Mouse (Mus musculus) heart, postnatal 10 days (tissue): ENCODE results near the gene Nip7. TPM values are rescaled to one million over a fixed set of nuclear protein-coding genes. Genes with fewer than 3 reads are reported as not detected.

ENCODE experiments used
- microRNA-seq, 2 experiments: library from miRNA; unstranded; fragments of <30 nt; microRNA quantifications; one replicate each; pipeline ENCODE4 v1.2.0; 2022
- total RNA-seq, 2 experiments: library from RNA; stranded (reverse); gene quantifications; 2 replicates each; pipeline ENCODE4 v1.2.3; 2021

Gene Nip7
- total RNA-seq, 2 experiments from 2014 or later, result 24.9 to 28.8 TPM

Small RNAs within 50 kb of the gene (microRNA-seq; reads per million reads assigned to microRNA genes)
- 0.35 to 2.6 reads per million in 2 experiments for gene Mir7075

Other genes with a start within 250 kb of the Nip7 start
- gene Has3, start 186.6 kb upstream of the Nip7 start, total RNA-seq, result 1 to 10 TPM; 1.9 to 2.4 TPM
- 10 to 100 TPM; 23.8 to 25.0 TPM for gene Utp4, start 163.2 kb upstream of the Nip7 start, total RNA-seq
- gene Sntb2, start 121.1 kb upstream of the Nip7 start, total RNA-seq, result 10 to 100 TPM; 27.1 to 27.6 TPM
- gene Vps4a, start 25.7 kb upstream of the Nip7 start, total RNA-seq, result 10 to 100 TPM; 59.8 to 61.4 TPM
- 10 to 100 TPM; 43.4 to 53.1 TPM for gene Pdf, start 8.3 kb upstream of the Nip7 start, total RNA-seq
- 10 to 100 TPM; 18.9 to 22.1 TPM for gene Cog8, start 188 bp upstream of the Nip7 start, total RNA-seq
- gene Tmed6, start 8.8 kb downstream of the Nip7 start, total RNA-seq, result not detected
- 10 to 100 TPM; 18.0 to 18.1 TPM for gene Terf2, start 39.7 kb downstream of the Nip7 start, total RNA-seq
- 10 to 100 TPM; 47.0 to 48.9 TPM for gene Cyb5b, start 93.8 kb downstream of the Nip7 start, total RNA-seq
- gene Nfat5, start 236.6 kb downstream of the Nip7 start, total RNA-seq, result 10 to 100 TPM; 37.9 to 43.0 TPM